Mouse (Mus musculus): ENCODE measurements around the gene Mak.

DNA sequence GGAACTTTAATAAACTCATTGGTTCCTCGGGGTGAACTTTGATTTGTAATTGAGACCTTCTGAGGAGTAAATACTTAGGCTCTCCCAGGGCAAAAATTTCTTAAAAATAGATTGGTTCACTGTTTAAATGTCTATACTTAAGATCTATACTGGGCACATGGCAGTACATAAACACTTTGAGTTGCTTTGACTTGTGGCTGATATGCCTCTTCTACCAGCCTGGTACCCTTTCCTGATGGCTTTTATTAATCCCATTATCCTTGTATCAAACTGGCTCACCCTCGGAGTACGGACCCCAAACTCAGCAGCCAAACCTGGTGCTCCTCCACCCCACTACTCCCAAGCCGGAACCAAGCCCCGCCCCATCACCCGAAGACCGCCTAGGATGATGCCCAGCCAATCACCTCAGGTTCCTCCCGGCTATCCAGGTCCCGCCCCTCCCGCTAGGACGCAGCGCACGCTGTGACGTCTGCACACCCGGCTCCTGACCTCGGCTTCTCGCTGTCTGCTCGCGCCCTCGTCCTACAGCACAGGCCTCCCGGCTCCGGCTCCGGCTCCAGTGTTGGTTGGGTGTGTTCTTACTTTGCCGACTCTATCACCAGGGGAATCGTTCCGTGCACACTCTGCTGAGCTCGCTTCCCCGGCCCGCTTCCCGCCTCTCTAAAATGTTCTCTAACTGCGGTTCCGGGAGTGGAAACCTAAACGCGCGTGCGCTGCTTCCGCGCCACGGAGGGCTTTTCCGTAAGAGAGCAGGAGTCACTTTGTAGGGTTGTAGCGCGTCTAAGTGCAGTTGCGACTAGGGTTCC, 63.5 kb downstream of the Mak start, which contains the start of gene Tmem14c:
- no peak; the same call in 1 of the 2 replicates for TF ChIP-seq EP300 (IDR thresholded peaks at IDR 0.05; ENCODE audit: low read depth)
- TF ChIP-seq CTCF (IDR thresholded peaks at IDR 0.05; ENCODE audit: low read depth), result no peak; the same call in 1 of the 2 replicates

Data from liver, embryonic 14.5 days (tissue).